Mouse (Mus musculus): ENCODE data around the gene Ankrd45.
"Not testable (repeated sequence)": the region's sequence is repeated elsewhere in the genome, so short reads cannot be mapped to it uniquely, and the experiment has no call there.

Ankrd45 gene

DNA sequence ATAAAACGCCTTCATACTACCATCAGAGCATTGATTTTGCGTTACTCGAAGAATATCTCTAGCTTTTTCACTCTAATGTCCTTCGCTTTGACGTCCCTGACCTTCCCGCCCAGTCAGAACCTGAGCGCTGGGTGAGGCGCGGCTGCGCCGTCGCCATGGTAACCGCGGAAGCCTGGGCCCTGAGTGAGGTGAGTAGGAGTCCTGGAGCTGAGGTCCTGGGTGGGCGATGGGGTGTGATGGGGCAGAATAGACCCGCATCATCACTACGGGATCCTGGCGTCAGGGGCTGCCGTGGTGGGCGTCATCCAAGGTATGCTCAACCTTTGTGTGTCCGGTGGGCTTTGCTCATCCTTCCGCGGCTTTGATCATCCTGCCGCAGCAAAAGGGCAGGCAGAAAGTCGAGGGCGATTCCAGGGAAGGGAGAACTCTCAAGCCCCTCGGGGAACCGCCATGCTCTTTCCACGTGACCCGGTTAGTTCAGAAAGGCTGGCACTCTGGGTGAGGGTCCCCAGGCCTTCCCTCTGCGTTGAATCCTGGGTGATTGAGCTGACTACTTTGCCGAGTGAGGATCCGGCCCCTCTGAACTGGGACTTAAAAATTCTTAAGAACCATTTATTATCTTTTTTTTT is at the start of gene Ankrd45:
Ankrd45 (plus strand) TSS at position 161 of the 629 bp plus-strand sequence.
- DNase-seq: peak; percentile 12 to 28

DNA sequence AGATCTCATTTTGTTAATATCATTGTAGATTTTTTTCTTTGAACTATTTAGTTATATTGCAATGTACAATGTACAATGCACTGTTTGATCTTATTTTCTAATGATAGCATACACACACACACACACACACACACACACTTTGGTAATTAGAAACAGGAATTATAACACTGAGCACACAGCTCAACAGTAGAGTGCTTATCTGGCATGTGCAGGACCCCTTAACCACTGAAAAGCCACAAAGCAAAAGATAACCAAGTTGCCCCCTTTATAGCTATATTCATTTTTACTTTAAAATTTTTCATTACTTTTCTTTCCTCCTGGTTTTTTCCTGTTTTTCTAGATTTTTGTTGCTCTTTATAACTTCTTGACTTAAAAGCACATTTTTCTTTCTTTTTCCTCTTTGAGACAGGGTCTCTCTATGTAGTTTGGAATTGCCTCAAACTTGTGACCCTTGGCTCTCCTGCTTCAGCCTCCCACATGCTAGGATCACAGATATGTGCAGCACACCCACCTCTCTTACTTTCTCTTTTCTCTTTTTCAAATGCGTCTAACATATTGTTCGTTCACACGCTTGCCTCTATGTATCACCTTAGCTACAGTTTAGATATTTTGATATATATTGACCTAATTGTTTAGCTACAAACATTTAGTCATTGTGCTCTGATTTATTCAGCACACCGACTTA is 42.6 kb upstream of the Ankrd45 start:
- no peak for DNase-seq

DNA sequence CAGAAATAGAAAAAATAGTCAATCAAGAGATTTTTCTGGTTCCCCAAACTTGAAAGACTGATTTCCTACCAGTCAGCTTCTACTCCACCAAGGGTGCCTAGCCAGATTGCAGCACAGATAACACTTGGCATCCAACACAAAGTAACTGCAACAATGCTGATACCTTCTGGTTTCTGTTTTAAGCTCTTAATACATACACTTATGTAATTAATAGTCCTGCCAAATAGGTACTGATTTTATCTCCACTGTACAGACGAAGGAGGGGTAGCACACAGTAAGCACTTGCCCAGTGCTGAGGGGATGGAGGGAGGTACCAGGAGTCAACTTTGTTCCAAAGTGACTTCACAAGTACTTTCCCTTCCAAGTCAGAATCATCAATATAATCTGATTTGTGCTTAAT is 38.6 kb upstream of the Ankrd45 start:
- no peak for DNase-seq

DNA sequence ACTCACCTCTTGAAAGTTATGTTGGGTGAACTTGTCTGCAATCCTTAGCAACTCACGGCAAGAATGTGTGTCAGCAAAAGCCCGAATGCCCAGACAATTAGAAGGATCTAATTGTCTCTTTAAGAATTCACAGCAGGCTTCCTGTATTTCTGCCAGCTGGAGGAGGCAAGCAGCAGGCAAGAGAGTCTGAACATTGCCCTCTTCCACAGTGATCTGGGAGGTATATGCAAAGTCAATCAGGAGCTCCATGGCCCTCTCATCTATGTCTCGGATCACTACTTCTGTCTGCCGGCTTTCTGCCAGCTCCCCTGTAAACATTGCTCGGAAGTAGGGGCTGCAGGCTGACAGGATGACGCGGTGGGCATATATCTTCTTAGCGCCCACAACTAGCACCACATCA is 33.3 kb upstream of the Ankrd45 start:
- DNase-seq: no peak

DNA sequence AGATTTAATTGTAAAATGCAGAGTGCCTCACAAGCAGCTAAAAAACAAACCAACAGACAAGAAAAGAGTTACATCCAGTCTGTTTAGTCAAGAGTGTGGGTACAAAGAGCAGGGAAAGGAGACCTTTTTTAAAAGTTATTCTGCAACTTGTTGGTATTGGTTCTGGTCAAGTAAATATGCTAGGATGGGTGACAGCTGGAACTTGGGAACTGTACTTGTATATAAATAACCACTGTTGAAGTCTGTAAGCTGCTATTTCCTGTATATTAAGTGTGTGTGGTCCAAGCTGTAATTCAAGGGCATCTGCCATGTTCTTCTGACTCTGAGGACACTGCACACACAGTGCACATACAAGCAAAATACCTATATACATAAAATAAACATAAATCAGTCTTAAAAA is 27.9 kb upstream of the Ankrd45 start:
- no peak for DNase-seq

DNA sequence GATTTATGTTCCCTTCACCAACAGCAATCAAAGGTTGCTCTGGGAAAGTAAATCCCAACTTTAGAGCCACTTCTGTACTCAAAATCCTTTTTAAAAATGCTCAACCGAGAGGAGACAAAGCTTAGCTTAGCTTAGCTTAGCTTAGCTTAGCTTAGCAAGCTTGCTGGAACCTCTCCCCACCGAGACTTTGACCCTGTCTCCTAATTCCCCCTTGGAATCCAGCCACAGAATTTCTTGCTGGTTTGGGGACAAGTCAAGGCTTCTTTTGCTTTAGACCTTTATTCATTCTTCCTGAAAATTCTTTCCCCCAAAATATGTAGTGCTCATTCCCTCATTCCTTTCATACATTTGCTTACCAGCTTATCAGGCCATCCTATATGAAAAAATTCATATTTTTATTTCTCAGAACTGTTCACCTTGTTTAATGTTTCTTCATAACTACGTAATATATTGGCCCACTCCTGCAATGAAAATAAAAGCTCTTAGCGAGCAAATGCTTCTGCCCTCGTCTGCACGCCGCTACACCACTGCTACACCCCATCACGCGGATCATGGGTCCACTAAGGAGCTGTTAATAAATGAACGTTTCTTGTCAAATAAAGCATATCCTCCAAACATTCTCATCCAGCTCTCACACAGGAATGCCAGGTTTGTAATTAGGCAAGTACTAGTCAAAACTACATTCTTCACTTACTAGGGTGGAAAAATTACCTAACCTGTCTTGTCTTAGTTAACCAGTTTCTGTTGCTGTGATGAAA is 19.7 kb upstream of the Ankrd45 start:
- DNase-seq: no peak

DNA sequence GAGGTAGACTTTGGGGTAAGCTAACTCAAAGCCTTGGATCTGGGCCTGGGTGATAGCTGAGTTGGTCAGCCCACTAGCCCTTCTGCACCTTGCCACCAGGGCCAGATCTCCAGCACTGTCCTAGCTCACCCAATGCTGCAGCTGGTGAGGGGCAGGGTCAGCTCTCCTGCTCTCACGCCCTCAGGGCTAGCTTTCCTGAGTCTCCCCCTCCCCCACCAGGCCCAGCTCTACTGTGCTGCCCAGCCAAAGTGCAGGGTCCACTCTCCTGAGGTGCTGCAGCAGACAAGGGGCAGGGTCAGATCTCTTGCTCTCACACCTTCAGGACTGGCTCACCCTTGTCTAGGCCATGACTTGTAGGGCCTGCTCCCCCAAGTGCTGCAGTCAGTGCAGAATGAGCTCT is 16.0 kb upstream of the Ankrd45 start:
- no peak for DNase-seq

DNA sequence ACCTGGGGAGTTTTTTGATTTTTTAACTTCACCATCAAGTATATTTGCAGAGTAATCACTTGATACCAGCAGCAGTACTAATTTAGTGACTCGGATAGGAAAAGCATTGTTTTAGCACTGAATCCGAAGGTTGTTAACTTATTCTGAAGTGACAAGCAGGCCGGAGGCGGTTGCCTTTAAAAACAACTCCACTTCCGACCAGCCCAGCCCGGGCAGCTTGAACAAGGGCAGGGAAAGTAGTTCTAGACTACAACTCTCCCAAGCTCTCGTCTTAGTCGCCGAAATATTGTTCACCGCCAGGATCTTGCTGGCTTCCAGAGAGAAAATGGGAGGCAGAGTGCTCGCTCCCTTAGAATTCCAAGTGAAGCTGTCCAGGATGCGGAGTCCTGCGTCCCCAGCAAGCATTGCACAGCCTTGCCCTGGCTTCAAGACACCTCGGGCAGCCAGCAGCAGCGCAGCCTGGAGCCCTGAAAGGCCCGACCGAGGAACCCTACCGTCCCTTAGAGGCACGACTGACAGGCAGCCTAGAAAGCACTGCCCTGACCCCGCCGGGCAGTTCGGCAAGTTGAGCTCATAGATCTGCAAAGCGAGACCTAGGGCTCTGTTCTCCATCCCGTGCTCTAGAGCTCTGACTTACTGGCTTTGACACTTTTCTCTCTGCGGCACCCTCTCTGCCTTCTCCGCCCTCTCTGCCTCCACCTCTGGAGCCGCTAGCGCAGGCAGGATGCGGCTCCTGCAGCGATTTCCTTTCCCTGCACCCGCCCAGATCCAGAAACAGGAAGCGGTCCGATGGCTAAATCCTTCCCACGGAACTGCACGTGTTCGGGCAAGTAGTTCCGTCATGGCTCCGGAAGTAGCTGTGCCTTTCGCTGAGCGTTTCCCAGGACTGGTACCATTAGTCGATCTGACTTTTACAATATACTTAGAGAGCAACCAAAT is 11.5 kb upstream of the Ankrd45 start, which contains the start of gene Klhl20:
Klhl20 (minus strand) TSS at position 786 of the 939 bp plus-strand sequence.
- DNase-seq: peak; percentile 86 to 95

DNA sequence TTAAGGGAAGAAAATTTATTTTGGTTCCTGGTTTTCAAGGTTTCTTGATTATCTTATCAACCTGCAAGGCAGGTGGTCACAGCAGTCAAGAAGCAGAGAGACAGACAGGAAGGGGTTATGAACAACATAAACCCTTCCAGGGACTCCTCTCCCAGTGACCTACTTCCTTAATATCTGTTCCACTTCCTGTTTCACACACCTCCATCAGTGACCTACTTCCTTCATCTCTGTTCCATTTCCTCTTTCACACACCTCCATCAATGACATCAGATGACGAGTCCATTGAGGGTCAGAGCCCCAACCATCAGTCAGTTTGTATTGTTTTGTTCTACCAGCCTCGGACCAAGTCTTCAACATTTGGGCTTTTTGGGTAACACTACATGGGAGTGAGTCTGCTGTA is 3.0 kb upstream of the Ankrd45 start:
- DNase-seq: no peak

DNA sequence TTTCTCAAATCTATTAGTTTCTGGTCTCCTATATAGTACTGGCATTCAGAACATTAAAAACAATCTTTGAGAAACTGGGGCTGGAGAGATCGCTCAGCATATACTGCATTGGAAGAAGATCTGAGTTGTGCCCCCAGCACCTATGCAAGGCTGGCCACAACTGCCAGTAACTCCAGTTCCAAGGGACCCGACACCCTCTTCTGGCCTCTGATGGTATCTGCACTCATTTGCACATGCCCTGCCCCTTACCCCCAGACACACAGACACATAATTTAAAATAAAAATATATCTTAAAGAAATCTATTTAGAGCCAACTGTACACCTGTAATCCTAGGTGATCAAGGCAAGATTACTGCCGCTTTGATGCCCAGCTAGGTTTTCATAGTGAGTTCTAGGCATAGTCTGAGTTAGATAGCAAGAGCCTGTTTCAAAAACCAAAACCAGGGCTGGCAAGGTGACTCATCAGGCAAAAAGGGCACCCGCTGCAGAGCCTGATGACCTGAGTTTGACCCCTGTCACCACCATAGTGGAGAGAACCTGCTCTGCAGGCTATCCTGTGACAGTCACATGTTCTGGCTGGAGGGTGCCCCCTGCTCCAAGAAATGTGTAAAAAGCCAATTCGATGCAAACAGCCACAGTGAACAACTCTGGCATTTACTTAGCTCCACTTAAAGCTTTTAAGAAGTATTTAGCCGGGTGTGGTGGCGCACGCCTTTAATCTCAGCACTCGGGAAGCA is 2.3 kb upstream of the Ankrd45 start:
- DNase-seq: no peak

DNA sequence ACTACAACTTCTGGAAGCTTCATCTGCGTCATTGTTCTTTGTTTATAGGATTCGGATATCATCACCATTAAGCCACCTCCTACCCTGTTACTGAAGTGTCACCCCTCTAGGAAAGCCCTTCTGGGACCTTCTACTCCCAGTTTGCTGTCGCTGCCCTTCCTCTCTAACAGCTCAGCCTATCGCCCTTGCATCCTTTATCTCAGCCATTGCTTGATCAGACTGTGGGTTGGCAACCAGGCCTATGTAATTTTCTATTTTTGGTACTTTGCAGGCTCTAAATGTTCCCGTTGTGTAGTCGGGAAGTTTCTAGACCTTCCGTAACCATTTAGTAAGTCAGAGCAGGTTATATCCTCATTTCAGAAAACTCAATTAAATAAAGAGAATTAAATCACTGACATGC is 725 bp downstream of the Ankrd45 start:
- no peak for DNase-seq

DNA sequence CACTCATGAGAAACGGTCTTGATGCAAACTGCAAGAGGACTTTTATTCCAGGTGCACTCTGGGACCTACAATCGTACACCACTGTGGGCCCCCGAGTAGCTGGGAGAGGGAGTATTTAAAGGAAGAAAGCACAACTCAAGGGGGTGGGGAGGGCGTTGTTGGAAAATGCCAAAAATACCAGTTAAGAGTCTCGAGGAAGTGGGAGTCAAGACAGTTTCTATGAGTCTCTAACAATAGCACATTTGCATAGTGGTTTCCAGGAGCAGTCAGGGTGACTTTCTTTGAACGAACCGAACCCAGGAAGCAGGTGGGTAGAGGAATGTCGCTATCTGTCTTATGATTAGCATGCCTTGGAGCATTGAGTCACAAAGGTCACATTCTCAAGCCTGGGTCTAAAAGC is 3.1 kb downstream of the Ankrd45 start:
- DNase-seq: not testable (repeated sequence)

DNA sequence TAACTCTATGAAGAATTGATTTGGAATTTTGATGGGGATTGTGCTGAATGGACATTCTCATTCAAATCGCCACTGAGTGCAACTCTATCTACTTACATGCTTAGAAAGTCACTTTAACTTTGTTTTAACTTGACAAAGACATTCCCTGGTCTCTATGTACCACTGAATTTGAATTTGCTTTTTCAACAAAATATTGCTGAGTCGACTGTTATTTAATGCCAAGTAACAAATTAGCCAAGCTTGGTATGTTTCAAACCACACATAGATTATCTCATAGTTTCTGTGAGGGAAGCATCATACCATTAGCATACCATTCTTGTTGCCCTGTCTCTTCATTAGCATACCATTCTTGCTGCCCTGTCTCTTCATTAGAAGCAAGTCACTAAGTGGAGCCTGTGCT is 5.4 kb downstream of the Ankrd45 start:
- DNase-seq: no peak

DNA sequence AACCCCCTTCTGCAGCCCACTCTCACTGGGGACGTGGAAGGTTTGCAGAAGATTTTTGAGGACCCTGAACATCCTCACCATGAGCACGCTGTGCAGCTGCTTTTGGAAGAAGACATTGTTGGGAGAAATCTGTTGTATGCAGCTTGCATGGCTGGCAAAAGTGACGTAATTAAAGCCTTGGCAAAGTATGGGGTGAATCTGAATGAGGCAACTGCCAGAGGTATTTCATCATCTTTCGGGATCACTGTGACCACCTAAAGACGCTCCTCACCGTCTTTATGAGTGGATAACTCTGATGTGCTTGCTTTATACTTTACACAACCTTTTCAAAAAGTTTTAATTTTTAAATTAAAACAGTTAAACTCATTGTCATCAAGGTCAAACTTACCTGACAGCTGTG is 8.6 kb downstream of the Ankrd45 start:
- no peak for DNase-seq

DNA sequence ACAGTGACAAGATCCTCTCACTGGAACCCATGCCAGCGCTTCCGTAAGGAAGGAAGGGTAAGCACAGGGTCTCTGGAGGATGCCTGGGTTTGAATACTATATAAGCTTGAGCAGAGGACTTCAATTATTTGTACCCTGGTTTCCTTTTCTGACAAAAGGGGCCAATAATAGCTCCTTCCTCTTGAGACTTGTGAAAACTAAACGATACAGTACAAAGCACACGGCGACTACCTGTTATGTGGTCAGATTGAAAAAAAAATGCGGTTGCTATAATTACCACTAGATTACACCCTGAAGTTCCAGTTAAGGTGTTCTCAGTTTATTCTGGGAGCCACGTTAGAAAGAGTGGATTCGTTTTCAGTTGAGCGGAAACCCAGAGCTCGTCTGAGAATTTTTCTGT is 14.1 kb downstream of the Ankrd45 start:
- no peak for DNase-seq

DNA sequence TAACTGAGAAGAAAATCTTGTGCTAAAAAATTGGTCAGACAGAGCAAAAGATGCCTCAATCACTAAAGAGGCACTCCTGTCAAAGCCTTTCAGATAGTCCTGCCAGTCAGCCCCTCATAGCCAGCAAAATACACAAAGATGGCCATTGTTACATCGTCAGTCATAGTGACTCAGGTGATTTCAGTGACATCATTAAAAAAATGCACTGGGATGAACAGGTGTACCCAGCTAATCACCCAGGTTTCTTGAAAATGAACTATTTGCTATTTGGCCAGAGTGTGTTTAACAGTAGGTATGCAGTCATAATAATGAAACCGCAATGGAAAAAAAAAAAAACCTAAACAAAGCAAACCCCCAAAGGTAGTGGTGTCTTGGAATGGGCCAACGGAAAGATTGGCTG is 16.7 kb downstream of the Ankrd45 start, which contains the start of gene Tex50:
Tex50 (minus strand) TSS at position 101 of the 400 bp plus-strand sequence.
- no peak for DNase-seq

DNA sequence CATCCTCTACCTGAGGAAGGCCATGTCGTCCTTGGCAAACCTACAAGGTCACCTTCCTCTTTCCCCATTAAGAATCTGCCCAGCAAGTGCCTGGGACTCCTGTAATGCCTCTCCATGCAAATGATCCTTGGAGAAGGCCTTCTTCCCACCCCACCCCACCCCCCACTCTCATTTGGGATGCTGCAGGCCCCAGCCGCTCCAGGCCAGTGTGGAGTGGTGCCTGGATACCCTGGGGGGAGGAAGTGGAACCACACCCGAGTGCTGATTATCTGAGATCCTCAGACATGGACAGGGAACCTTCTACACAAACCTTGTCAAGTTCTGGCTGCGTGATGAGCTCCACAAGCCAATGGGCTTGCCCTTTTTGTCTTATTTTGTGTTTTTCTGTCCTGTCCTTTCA is 17.8 kb downstream of the Ankrd45 start:
- no peak for DNase-seq

DNA sequence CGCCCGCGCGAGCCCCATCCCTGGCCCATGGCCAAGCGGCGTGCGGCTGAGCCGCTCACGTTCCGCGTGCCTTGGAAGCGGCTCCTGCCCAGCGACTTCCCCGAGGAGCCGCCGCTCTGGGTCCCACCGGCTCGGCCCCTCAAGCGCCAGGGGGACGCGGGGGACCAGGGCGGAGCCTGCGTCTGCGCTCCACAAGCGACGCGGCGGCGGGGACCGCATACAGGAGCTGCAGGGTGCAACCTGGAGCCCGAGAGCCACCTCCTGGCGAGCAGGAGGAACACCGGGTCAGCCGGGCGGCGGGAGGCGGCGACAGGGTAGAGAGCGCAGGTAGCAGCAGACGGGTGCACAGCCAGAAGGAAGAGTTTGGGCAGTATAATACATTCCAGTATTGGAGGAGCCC is 28.2 kb downstream of the Ankrd45 start:
- DNase-seq: peak; percentile 66 to 70

DNA sequence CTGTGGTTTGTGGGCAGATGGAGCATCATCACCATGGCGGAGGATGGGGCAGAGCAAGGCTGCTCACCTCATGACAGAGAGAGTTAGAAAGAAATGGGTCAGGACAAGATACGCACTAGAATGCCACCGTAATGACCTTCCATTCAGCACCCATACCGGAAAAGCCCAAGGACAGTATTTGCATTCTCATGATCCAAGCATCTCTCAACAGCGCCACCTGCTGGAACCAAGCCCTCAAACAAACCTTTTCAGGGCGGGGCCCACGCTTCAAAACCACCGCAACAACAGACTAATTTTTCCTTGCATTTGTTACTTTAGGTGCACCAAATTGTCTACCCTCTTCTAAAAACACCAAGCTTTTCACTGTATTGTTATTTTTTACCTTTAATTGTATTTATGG is 38.2 kb downstream of the Ankrd45 start:
- DNase-seq: peak; percentile 33 to 54

DNA sequence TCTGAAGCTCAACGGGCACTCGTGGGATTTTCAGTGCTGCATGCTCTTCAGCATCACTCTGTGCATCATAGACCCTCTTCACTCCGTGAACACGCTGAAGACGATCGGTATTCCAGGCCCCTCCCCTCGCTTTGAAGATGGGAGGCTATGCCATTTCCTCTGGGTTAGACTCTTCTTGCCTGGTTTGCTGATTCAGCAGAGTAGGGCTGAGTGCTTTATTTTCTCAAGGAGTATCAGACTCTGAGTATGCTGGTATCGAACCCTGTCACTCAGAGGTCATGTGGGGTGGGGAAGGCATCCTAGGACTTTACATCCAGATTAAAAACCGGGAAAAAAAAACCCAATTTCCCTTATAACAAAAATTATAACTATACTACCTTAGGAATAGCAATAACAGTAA is 39.9 kb downstream of the Ankrd45 start:
- no peak for DNase-seq

DNA sequence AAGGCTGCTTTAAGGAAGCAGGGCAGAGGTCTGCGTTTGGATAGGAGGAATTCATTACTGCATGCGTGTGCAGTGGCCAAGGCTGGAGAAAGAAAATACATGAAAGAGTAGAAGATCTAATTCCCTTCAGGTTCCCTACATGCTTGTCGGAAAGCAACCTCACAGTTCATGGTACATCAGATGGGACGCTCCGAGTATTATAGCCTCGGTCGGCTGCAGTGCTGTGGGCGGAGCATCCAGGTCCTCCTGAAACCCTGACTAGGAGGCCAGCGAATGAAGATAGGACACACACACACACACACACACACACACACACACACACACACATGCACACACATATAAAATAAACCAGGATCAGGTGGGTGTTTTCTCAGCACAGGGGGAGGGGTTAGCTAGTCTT is 41.2 kb downstream of the Ankrd45 start:
- DNase-seq: no peak

DNA sequence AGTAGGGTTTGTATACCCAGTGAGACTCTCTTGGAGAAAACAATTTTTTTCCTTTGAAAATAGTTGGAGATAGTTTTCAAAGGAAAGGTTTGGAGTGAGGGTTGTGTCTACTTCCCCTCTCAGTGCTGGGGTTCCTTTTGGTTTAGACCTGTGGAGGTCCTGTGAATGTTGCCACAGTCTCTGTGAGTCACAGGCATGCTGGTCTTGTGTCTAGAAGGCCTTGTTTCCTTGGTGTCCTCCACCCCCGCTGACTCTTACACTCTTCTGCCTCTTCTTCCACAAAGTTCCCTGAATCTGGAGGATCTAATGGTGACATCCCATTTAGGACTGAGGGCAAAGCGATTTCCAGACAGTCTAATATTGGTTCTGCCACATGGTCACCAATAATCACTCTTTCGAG is 42.9 kb downstream of the Ankrd45 start:
- no peak for DNase-seq
